Mouse (Mus musculus): Measurements from ENCODE around the gene Atg4a-ps.

DNA sequence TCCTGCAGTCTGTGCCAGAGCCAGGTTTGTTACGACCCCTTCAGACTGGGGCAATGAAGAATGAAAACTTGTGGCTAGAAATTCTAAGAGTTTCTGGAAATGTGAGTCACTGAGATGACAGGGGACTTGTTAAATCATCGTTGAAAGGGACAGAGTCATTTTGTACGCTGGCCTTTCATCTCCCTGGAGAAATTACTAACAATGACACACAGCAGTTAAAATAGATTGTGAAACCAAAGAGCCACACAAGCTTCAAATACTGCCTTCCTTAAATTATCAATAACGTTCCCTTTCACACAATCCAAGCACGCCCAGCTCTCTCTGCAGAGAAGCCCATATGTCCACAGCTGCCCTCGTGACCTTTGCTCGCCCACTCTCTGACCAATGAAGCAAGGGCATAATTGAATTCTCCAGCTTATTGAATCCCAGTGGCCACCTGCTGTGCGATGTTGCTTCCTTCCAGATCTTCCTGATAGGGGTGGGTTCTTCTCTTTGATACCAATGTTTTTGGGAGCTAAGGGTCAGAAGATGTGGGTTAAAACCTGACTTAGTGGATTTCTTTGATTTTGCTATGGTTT lies 5.6 kb downstream of the Atg4a-ps start:
- TF ChIP-seq CTCF (IDR thresholded peaks at IDR 0.05; ENCODE audit: insufficient read depth, low read length), result no peak
- no peak for TF ChIP-seq POLR2A (IDR thresholded peaks at IDR 0.05; ENCODE audit: borderline replicate concordance, extremely low read depth, low read depth, low read length)
